Mouse (Mus musculus) small intestine, adult 2 months (tissue): ENCODE results near the gene Arhgap24. TPM values are rescaled to one million over a fixed set of nuclear protein-coding genes. Genes with fewer than 3 reads are reported as not detected.

Experiments
- H3K27ac ChIP-seq: fragments of 200-500 bp; 2 replicates; pipeline ENCODE4 v1.5.1; 2012; ENCODE audit warnings: low read depth, low read length, control low read depth, inconsistent platforms; ENCODE audit not compliant: insufficient read depth
- H3K27me3 ChIP-seq: fragments of 200-500 bp; 2 replicates; pipeline ENCODE4 v1.6.1; 2012; ENCODE audit warnings: mild to moderate bottlenecking, moderate library complexity, low read length, inconsistent platforms; ENCODE audit not compliant: control insufficient read depth, insufficient read depth
- H3K36me3 ChIP-seq: fragments of 200-500 bp; 2 replicates; pipeline ENCODE4 v1.6.1; 2012; ENCODE audit warnings: mild to moderate bottlenecking, low read length, control low read depth, inconsistent platforms; ENCODE audit not compliant: control insufficient read depth, insufficient read depth
- H3K4me1 ChIP-seq: fragments of 200-500 bp; 2 replicates; pipeline ENCODE4 v1.6.1; 2012; ENCODE audit warnings: low read length, inconsistent platforms, mixed read lengths; ENCODE audit not compliant: control insufficient read depth, insufficient read depth, insufficient read length
- H3K4me3 ChIP-seq: fragments of 200-500 bp; 2 replicates; pipeline ENCODE4 v1.5.1; 2012; ENCODE audit warnings: low read depth, mild to moderate bottlenecking, control low read depth, inconsistent platforms, low read length, moderate library complexity
- CTCF ChIP-seq: fragments of 200-500 bp; IDR thresholded peaks from 2 replicates; pipeline ENCODE4 v1.5.1; 2012; ENCODE audit warnings: low read depth, mild to moderate bottlenecking, control low read depth, inconsistent platforms, low read length, moderate library complexity, mixed read lengths; ENCODE audit not compliant: insufficient replicate concordance, insufficient read length; ENCODE audit errors: extremely low read depth
- POLR2A ChIP-seq: fragments of 200-500 bp; IDR thresholded peaks from 2 replicates; pipeline ENCODE4 v1.6.1; 2012; ENCODE audit warnings: low read depth, mild to moderate bottlenecking, control low read depth, inconsistent platforms, low read length, moderate library complexity
- WGBS: fragments of 180-500 bp; shearing (Covaris S2); methylation state at CpG from one replicate; pipeline ENCODE4 v1.1.7; 2018; 5-methylcytosine and 5-hydroxymethylcytosine counted together
- polyA plus RNA-seq: library from polyadenylated mRNA; depleted of rRNA; stranded (reverse); fragments of >200 nt; gene quantifications from 2 replicates; pipeline ENCODE4 v1.2.3, GENCODE M21; 2012

The Arhgap24 gene
- polyA plus RNA-seq, 1 experiment, result 1.8 TPM

- no peak overlapping the region for H3K4me3 ChIP-seq
- no peak overlapping the region for H3K27ac ChIP-seq
- no peak for TF ChIP-seq POLR2A
- H3K36me3 ChIP-seq, result no peaks in the 10 kb centered on the region
- no peaks in the 10 kb centered on the region for H3K4me1 ChIP-seq
- no peaks in the 10 kb centered on the region for H3K27me3 ChIP-seq
- WGBS, result 71% methylated on average over 3 of the region's 3 CpGs
These were observed 307.2 kb downstream of the Arhgap24 start for GRCm38 (mm10) chr5:102788437-102788836.

GRCm38 (mm10) chr5:102791273-102791672 lies 310.1 kb downstream of the Arhgap24 start:
- 62% methylated on average over 4 of the region's 4 CpGs for WGBS
- Histone ChIP-seq H3K4me1 (no peaks in the 10 kb centered on the region), H3K27ac (no peak overlapping the region), H3K27me3 (no peaks in the 10 kb centered on the region), H3K36me3 (no peaks in the 10 kb centered on the region), H3K4me3 (no peak overlapping the region)
- no peak for TF ChIP-seq POLR2A
- TF ChIP-seq CTCF, result no peak

- Histone ChIP-seq H3K36me3 (no peaks in the 10 kb centered on the region), H3K4me1 (no peaks in the 10 kb centered on the region), H3K27me3 (no peaks in the 10 kb centered on the region), H3K27ac (no peak overlapping the region; the same call in 1 of the 2 replicates), H3K4me3 (no peak overlapping the region)
- 73% methylated on average over 11 of the region's 11 CpGs for WGBS
- TF ChIP-seq CTCF (no peak), POLR2A (no peak)
These were observed 312.3 kb downstream of the Arhgap24 start for GRCm38 (mm10) chr5:102793536-102793935.

GRCm38 (mm10) chr5:102801469-102801868 lies 320.3 kb downstream of the Arhgap24 start:
- no peaks in the 10 kb centered on the region for H3K36me3 ChIP-seq
- no peak overlapping the region for H3K27ac ChIP-seq
- H3K27me3 ChIP-seq, result no peaks in the 10 kb centered on the region
- H3K4me1 ChIP-seq, result no peaks in the 10 kb centered on the region
- 29% methylated on average over 3 of the region's 3 CpGs for WGBS
- TF ChIP-seq CTCF, result no peak
- no peak for TF ChIP-seq POLR2A
- no peak overlapping the region for H3K4me3 ChIP-seq

GRCm38 (mm10) chr5:102802833-102803232 lies 321.6 kb downstream of the Arhgap24 start:
- H3K27me3 ChIP-seq, result no peaks in the 10 kb centered on the region
- no peaks in the 10 kb centered on the region for H3K36me3 ChIP-seq
- H3K4me1 ChIP-seq, result no peaks in the 10 kb centered on the region
- no peak for TF ChIP-seq CTCF
- TF ChIP-seq POLR2A, result no peak
- H3K27ac ChIP-seq, result no peak overlapping the region
- WGBS, result 87% methylated on average over 6 of the region's 6 CpGs
- H3K4me3 ChIP-seq, result no peak overlapping the region

- no peak overlapping the region for H3K27ac ChIP-seq
- 56% methylated on average over 4 of the region's 4 CpGs for WGBS
- H3K4me3 ChIP-seq, result no peak overlapping the region
- TF ChIP-seq CTCF (no peak), POLR2A (no peak)
- H3K4me1 ChIP-seq, result no peaks in the 10 kb centered on the region
- H3K36me3 ChIP-seq, result no peaks in the 10 kb centered on the region
- no peaks in the 10 kb centered on the region for H3K27me3 ChIP-seq
These were observed 322.5 kb downstream of the Arhgap24 start for GRCm38 (mm10) chr5:102803675-102804074.

- H3K36me3 ChIP-seq, result no peaks in the 10 kb centered on the region
- no peak for TF ChIP-seq POLR2A
- no peak for TF ChIP-seq CTCF
- H3K4me3 ChIP-seq, result no peak overlapping the region
- no peaks in the 10 kb centered on the region for H3K27me3 ChIP-seq
- H3K27ac ChIP-seq, result no peak overlapping the region
- H3K4me1 ChIP-seq, result no peaks in the 10 kb centered on the region
These were observed 326.3 kb downstream of the Arhgap24 start for GRCm38 (mm10) chr5:102807518-102807917.
